Mouse (Mus musculus): ENCODE measurements around the gene Cachd1.

Gene Cachd1

GRCm38 (mm10) chr4:100776043-100776870, at the start of gene Cachd1:
Gene Cachd1, plus strand, starts transcription at chr4:100776675.
- peak; percentile 71 to 73 for DNase-seq (ENCODE audit: low spot score in 2 of 2)

- DNase-seq (ENCODE audit: low spot score in 2 of 2) = no peak
These were observed 47.5 kb upstream of the Cachd1 start for GRCm38 (mm10) chr4:100728896-100729479.

GRCm38 (mm10) chr4:100735098-100735935, 41.2 kb upstream of the Cachd1 start:
- DNase-seq (ENCODE audit: low spot score in 2 of 2) = no peak

- DNase-seq (ENCODE audit: low spot score in 2 of 2) = no peak
These were observed 40.5 kb upstream of the Cachd1 start for GRCm38 (mm10) chr4:100735936-100736349.

- DNase-seq (ENCODE audit: low spot score in 2 of 2) = no peak
These were observed 32.9 kb upstream of the Cachd1 start for GRCm38 (mm10) chr4:100743615-100744014.

GRCm38 (mm10) chr4:100752278-100752677, 24.2 kb upstream of the Cachd1 start:
- no peak for DNase-seq (ENCODE audit: low spot score in 2 of 2)

- DNase-seq (ENCODE audit: low spot score in 2 of 2) = no peak
These were observed 20.8 kb upstream of the Cachd1 start for GRCm38 (mm10) chr4:100755632-100756031.

GRCm38 (mm10) chr4:100756499-100756898, 20.0 kb upstream of the Cachd1 start:
- no peak for DNase-seq (ENCODE audit: low spot score in 2 of 2)

GRCm38 (mm10) chr4:100758265-100758898, 18.1 kb upstream of the Cachd1 start:
- no peak for DNase-seq (ENCODE audit: low spot score in 2 of 2)

GRCm38 (mm10) chr4:100759603-100760002, 16.9 kb upstream of the Cachd1 start:
- no peak for DNase-seq (ENCODE audit: low spot score in 2 of 2)

GRCm38 (mm10) chr4:100760416-100760815, 16.1 kb upstream of the Cachd1 start:
- DNase-seq (ENCODE audit: low spot score in 2 of 2) = no peak

GRCm38 (mm10) chr4:100768606-100769005, 7.9 kb upstream of the Cachd1 start:
- DNase-seq (ENCODE audit: low spot score in 2 of 2) = no peak

- DNase-seq (ENCODE audit: low spot score in 2 of 2) = peak; percentile 45 to 58
These were observed 448 bp downstream of the Cachd1 start for GRCm38 (mm10) chr4:100776871-100777375.

- DNase-seq (ENCODE audit: low spot score in 2 of 2) = peak; percentile 46
These were observed 1.0 kb downstream of the Cachd1 start for GRCm38 (mm10) chr4:100777376-100778041.

GRCm38 (mm10) chr4:100778082-100778481, 1.6 kb downstream of the Cachd1 start:
- no peak for DNase-seq (ENCODE audit: low spot score in 2 of 2)

GRCm38 (mm10) chr4:100779023-100779422, 2.5 kb downstream of the Cachd1 start:
- DNase-seq (ENCODE audit: low spot score in 2 of 2) = no peak

GRCm38 (mm10) chr4:100779695-100780094, 3.2 kb downstream of the Cachd1 start:
- no peak for DNase-seq (ENCODE audit: low spot score in 2 of 2)

GRCm38 (mm10) chr4:100780911-100781310, 4.4 kb downstream of the Cachd1 start:
- peak; percentile 26 to 41 for DNase-seq (ENCODE audit: low spot score in 2 of 2)

GRCm38 (mm10) chr4:100782348-100782747, 5.9 kb downstream of the Cachd1 start:
- DNase-seq (ENCODE audit: low spot score in 2 of 2) = peak in 1 of 2 experiments; percentile 26

GRCm38 (mm10) chr4:100782891-100783290, 6.4 kb downstream of the Cachd1 start:
- DNase-seq (ENCODE audit: low spot score in 2 of 2) = no peak

- no peak for DNase-seq (ENCODE audit: low spot score in 2 of 2)
These were observed 10.7 kb downstream of the Cachd1 start for GRCm38 (mm10) chr4:100787201-100787600.

Data from right cerebral cortex, postnatal 10 days (tissue).